In the genomic region with DNA sequence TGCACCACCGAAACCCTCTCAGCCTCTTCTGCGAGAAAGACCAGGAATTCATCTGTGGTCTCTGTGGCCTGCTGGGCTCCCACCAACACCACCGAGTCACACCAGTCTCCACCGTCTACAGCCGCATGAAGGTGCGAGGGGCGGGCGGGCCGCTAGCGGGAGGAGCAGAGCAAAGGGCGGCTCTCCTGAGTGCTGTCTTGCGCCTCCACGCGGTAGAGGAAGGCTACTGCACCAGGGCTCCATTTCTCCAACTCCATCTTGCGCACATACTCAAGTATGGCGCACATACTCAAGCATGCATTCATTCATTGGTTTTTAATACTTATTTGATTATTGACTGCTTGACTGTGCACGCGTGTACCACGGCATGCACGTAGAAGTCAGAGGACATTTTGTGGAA, we compare ENCODE assay signal across 13 mouse cellular contexts. TPM values are rescaled to one million over a fixed set of nuclear protein-coding genes. Genes with fewer than 3 reads are reported as not detected.
DNase-seq lines count a peak whose midpoint lies in the region; ATAC-seq and TF ChIP-seq lines count a peak whose summit lies in the region.
"Had no signal": no experiment of that assay in that cellular context is flagged by ENCODE, and none has a peak within 500 bp of the region (broad histone marks: within the 10 kb centered on the region; RNA-seq: fewer than 3 reads in every experiment).

No protein-coding gene starts in this region.

- no peaks in the 10 kb centered on the region for H3K9me3 ChIP-seq in ES-E14 (ENCODE audit: control insufficient read depth, insufficient read depth, low read depth, low read length)
- peaks cover 9% of the 10 kb centered on the region for H3K9me3 ChIP-seq in limb, embryonic 11.5 days (ENCODE audit: control insufficient read depth, low read length)
- peaks cover 3% of the 10 kb centered on the region; the same call in 1 of the 2 replicates for H3K9me3 ChIP-seq in hindbrain, embryonic 13.5 days
- H3K9me3 ChIP-seq: stomach, embryonic 15.5 days had no signal

- H3K27me3 ChIP-seq in limb, embryonic 11.5 days (ENCODE audit: control insufficient read depth, insufficient read depth, low read length) = no peaks in the 10 kb centered on the region
- peaks cover 22% of the 10 kb centered on the region for H3K27me3 ChIP-seq in hindbrain, embryonic 13.5 days
- H3K27me3 ChIP-seq: stomach, embryonic 15.5 days had no signal

- WGBS in limb, embryonic 11.5 days = 15% methylated on average over 20 of the region's 20 CpGs
- WGBS in hindbrain, embryonic 13.5 days = 15% methylated on average over 20 of the region's 20 CpGs

- H3K4me1 ChIP-seq in ES-E14 (ENCODE audit: control insufficient read depth in 2 of 2, insufficient read depth in 2 of 2, low read length in 2 of 2, poor library complexity in 1 of 2) = no peaks in the 10 kb centered on the region
- H3K4me1 ChIP-seq in limb, embryonic 11.5 days (ENCODE audit: control insufficient read depth, insufficient read depth, low read length) = no peaks in the 10 kb centered on the region
- H3K4me1 ChIP-seq in hindbrain, embryonic 13.5 days (replicated peaks) = no peaks in the 10 kb centered on the region
- H3K4me1 ChIP-seq: liver, embryonic 13.5 days; stomach, embryonic 15.5 days had no signal

- no peak for ATAC-seq in limb, embryonic 11.5 days (ENCODE audit: insufficient number of reproducible peaks, low FRiP score, low TSS enrichment, low read depth)
- ATAC-seq in hindbrain, embryonic 13.5 days (ENCODE audit: low FRiP score) = no peak

- H3K4me3 ChIP-seq in layer of hippocampus, adult 2 months = no peak overlapping the region
- peak overlapping the region; percentile 35 to 51 for H3K4me3 ChIP-seq in ES-E14 (ENCODE audit: insufficient read depth in 1 of 2, low read depth in 1 of 2, low read length in 2 of 2, poor library complexity in 1 of 2, severe bottlenecking in 1 of 2)
- H3K4me3 ChIP-seq in limb, embryonic 11.5 days (ENCODE audit: low read depth, low read length) = no peak overlapping the region
- no peak overlapping the region for H3K4me3 ChIP-seq in hindbrain, embryonic 13.5 days
- H3K4me3 ChIP-seq: erythroblast, embryonic 14.5 days; liver, embryonic 13.5 days; stomach, embryonic 15.5 days had no signal

- H3K9ac ChIP-seq in ES-E14 (ENCODE audit: insufficient read depth, low read depth, low read length, poor library complexity, severe bottlenecking) = 0 out of 2 replicates have a peak overlapping the region, but pooled peaks have one; percentile 24
- no peak overlapping the region for H3K9ac ChIP-seq in limb, embryonic 11.5 days (ENCODE audit: low read length)
- no peak overlapping the region for H3K9ac ChIP-seq in hindbrain, embryonic 13.5 days
- H3K9ac ChIP-seq: liver, embryonic 13.5 days; stomach, embryonic 15.5 days had no signal

- TF ChIP-seq CTCF in layer of hippocampus, adult 2 months (conservative IDR thresholded peaks at IDR 0.05) = peak; percentile 68

- no peak overlapping the region for H3K4me2 ChIP-seq in limb, embryonic 11.5 days (ENCODE audit: low read depth, severe bottlenecking)
- no peak overlapping the region for H3K4me2 ChIP-seq in hindbrain, embryonic 13.5 days
- H3K4me2 ChIP-seq: liver, embryonic 13.5 days; stomach, embryonic 15.5 days had no signal

- no peak overlapping the region for H3K27ac ChIP-seq in layer of hippocampus, adult 2 months
- H3K27ac ChIP-seq in ES-E14 (ENCODE audit: insufficient read depth, low read depth, low read length, poor library complexity, severe bottlenecking) = no peak overlapping the region
- no peak overlapping the region for H3K27ac ChIP-seq in limb, embryonic 11.5 days (replicated peaks; ENCODE audit: low read depth, low read length)
- H3K27ac ChIP-seq in hindbrain, embryonic 13.5 days = no peak overlapping the region
- H3K27ac ChIP-seq: liver, embryonic 13.5 days; stomach, embryonic 15.5 days had no signal

- in situ Hi-C loops in ES-E14 (cut with MboI; ENCODE audit: low sequenced_read_pairs in 2 of 2, unreplicated experiment in 2 of 2) = no loop called here

- H3K36me3 ChIP-seq in ES-E14 (ENCODE audit: control insufficient read depth, insufficient read depth, low read length, poor library complexity, severe bottlenecking) = no peaks in the 10 kb centered on the region
- H3K36me3 ChIP-seq in limb, embryonic 11.5 days (ENCODE audit: control insufficient read depth, insufficient read depth, low read length) = no peaks in the 10 kb centered on the region
- no peaks in the 10 kb centered on the region for H3K36me3 ChIP-seq in hindbrain, embryonic 13.5 days
- H3K36me3 ChIP-seq: liver, embryonic 13.5 days; stomach, embryonic 15.5 days had no signal

- no peak for DNase-seq in layer of hippocampus, adult 2 months (ENCODE audit: low spot score in 2 of 2)
- no peak for DNase-seq in layer of hippocampus, adult 8-10 months (ENCODE audit: low spot score in 2 of 2)
- DNase-seq in ES-E14 (ENCODE audit: low read depth, low spot score) = peak; percentile 83
- peak; percentile 93 for DNase-seq in ZHBTc4 (ENCODE audit: low read depth, low spot score)
- peak; percentile 64 for DNase-seq in limb, embryonic 11.5 days (ENCODE audit: low spot score)
- DNase-seq in spleen, adult 18-20 months = no peak
- no peak for DNase-seq in urinary bladder, postnatal 14 days (ENCODE audit: low spot score)
- DNase-seq: heart, postnatal 4 days; liver, embryonic 13.5 days had no signal

TF ChIP-seq in ES-E14, 5 proteins besides CTCF, POLR2A, EP300 and RAD21:
- TF ChIP-seq HCFC1 (IDR thresholded peaks at IDR 0.05; ENCODE audit: borderline replicate concordance, insufficient read depth, low read length) (no peak), ZC3H11A (IDR thresholded peaks at IDR 0.05; ENCODE audit: borderline replicate concordance, low read depth, low read length) (peak; percentile 39; the same call in 1 of the 2 replicates)

RNA-seq across cellular contexts. Expression of gene Trim50, which starts 0.5 kb away (rescaled TPM):
- not detected for total RNA-seq in layer of hippocampus, adult 2 months (2021)
- total RNA-seq in layer of hippocampus, adult 8-10 months (2022) = not detected
- total RNA-seq in ES-E14 (2012; rRNA removed) = 0.11 TPM in 1 of 2 replicates, not detected in the other
- not detected in 2 replicates for polyA plus RNA-seq in limb, embryonic 11.5 days (2014; fragmentation: Nextera tagmentation; extraction: Ambion mirVana)
- polyA plus RNA-seq in hindbrain, embryonic 13.5 days (2015; fragmentation: Nextera tagmentation; extraction: Ambion mirVana) = not detected in 2 replicates
- total RNA-seq: heart, postnatal 4 days had no signal
- polyA plus RNA-seq: erythroblast, embryonic 14.5 days; liver, embryonic 13.5 days; neural tube, embryonic 14.5 days had no signal

RNA-seq across cellular contexts. Expression of gene Fkbp6, which starts 3.7 kb away (rescaled TPM):
- under 1 TPM; 0.47 to 0.51 TPM for total RNA-seq in layer of hippocampus, adult 2 months (2021)
- under 1 TPM in 3 of 4 experiments, not detected in 1; 0.25 to 0.80 (median 0.61) TPM for total RNA-seq in layer of hippocampus, adult 8-10 months (2022)
- 6.4 and 20.1 TPM in 2 replicates for total RNA-seq in ES-E14 (2012; rRNA removed)
- polyA plus RNA-seq in limb, embryonic 11.5 days (2014; fragmentation: Nextera tagmentation; extraction: Ambion mirVana) = 0.12 and 0.20 TPM in 2 replicates
- polyA plus RNA-seq in hindbrain, embryonic 13.5 days (2015; fragmentation: Nextera tagmentation; extraction: Ambion mirVana) = 0.13 and 0.28 TPM in 2 replicates
- polyA plus RNA-seq: erythroblast, embryonic 14.5 days; liver, embryonic 13.5 days; neural tube, embryonic 14.5 days had no signal

RNA-seq across cellular contexts. Expression of gene Nsun5, which starts 16.2 kb away (rescaled TPM):
- total RNA-seq in layer of hippocampus, adult 2 months (2021) = 10 to 100 TPM; 21.7 to 30.1 TPM
- 10 to 100 TPM; 23.5 to 30.2 (median 26.1) TPM for total RNA-seq in layer of hippocampus, adult 8-10 months (2022)
- 40.2 and 54.5 TPM in 2 replicates for total RNA-seq in ES-E14 (2012; rRNA removed)
- 31.5 and 36.1 TPM in 2 replicates for polyA plus RNA-seq in limb, embryonic 11.5 days (2014; fragmentation: Nextera tagmentation; extraction: Ambion mirVana)
- polyA plus RNA-seq in hindbrain, embryonic 13.5 days (2015; fragmentation: Nextera tagmentation; extraction: Ambion mirVana) = 31.1 and 31.2 TPM in 2 replicates

RNA-seq across cellular contexts. Expression of gene Pom121, which starts 40.8 kb away (rescaled TPM):
- 10 to 100 TPM; 48.3 to 50.2 TPM for total RNA-seq in layer of hippocampus, adult 2 months (2021)
- total RNA-seq in layer of hippocampus, adult 8-10 months (2022) = 10 to 100 TPM; 45.0 to 48.3 (median 46.9) TPM
- 36.4 and 39.1 TPM in 2 replicates for total RNA-seq in ES-E14 (2012; rRNA removed)
- polyA plus RNA-seq in limb, embryonic 11.5 days (2014; fragmentation: Nextera tagmentation; extraction: Ambion mirVana) = 21.4 and 21.8 TPM in 2 replicates
- polyA plus RNA-seq in hindbrain, embryonic 13.5 days (2015; fragmentation: Nextera tagmentation; extraction: Ambion mirVana) = 11.1 TPM in 2 replicates

Comparison
In these comparisons a context has a peak if more than half of its experiments do, and no peak if none do; other contexts are left out.
1. DNase-seq: peak in ES-E14 (single experiment), ZHBTc4 (single experiment) and limb, embryonic 11.5 days (single experiment); none in layer of hippocampus, adult 2 months (0 of 2), layer of hippocampus, adult 8-10 months (0 of 2), spleen, adult 18-20 months (0 of 2) and urinary bladder, postnatal 14 days (single experiment).
2. H3K4me3 ChIP-seq: peak in ES-E14 (2 of 2); none in layer of hippocampus, adult 2 months (single experiment), limb, embryonic 11.5 days (single experiment) and hindbrain, embryonic 13.5 days (single experiment).